In the genomic region with DNA sequence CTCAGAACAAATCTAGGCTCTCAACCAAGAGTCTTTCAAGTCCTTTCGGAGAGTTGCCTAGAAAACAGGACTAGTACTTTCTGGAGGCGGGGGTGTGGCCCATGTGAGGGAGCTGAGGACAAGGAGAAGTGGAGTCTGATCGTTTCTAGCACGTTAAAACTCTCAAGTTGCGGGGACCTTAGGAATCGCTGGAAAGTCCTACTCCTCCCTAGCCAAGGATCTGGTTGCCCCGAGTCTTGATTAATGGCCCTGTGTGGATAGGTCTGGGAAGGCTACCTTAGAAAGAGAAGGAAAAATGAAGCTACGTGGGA, we compare ENCODE assay signal across 8 mouse cellular contexts. TPM values are rescaled to one million over a fixed set of nuclear protein-coding genes. Genes with fewer than 3 reads are reported as not detected.
A peak's percentile ranks its signal among the peaks of the same experiment; 100 is the strongest.
DNase-seq lines count a peak whose midpoint lies in the region; ATAC-seq and TF ChIP-seq lines count a peak whose summit lies in the region.

No protein-coding gene starts in this region.

- no peak overlapping the region for H3K4me2 ChIP-seq in forebrain, embryonic 16.5 days (ENCODE audit: low read length)
- peak overlapping the region; percentile 72; the same call in 1 of the 2 replicates for H3K4me2 ChIP-seq in liver, embryonic 15.5 days

- H3K27me3 ChIP-seq in forebrain, embryonic 10.5 days (ENCODE audit: poor library complexity, severe bottlenecking): peaks cover 99% of the 10 kb centered on the region
- peaks cover 75% of the 10 kb centered on the region for H3K27me3 ChIP-seq in forebrain, embryonic 16.5 days (replicated peaks; ENCODE audit: control insufficient read depth, insufficient read depth, low read length)
- no peaks in the 10 kb centered on the region; a peak in 1 of 4 replicates for H3K27me3 ChIP-seq in MEL (ENCODE audit: control insufficient read depth in 1 of 2, insufficient read depth in 2 of 2, low read length in 2 of 2)
- peaks cover 100% of the 10 kb centered on the region for H3K27me3 ChIP-seq in liver, embryonic 15.5 days

- no peak for DNase-seq in forebrain, embryonic 10.5 days (ENCODE audit: extremely low spot score, low spot score)
- peak; percentile 76 for DNase-seq in MEL (ENCODE audit: low read depth, low spot score)
- DNase-seq in heart, postnatal 4 days: peak; percentile 58
- DNase-seq in right cerebral cortex, postnatal 10 days (ENCODE audit: low spot score in 2 of 2): no peak
- DNase-seq in cerebellum, adult 9-11 months: no peak

- TF ChIP-seq RAD21 in MEL (IDR thresholded peaks at IDR 0.05; ENCODE audit: low read depth, low read length): no peak

- no peak for TF ChIP-seq EP300 in MEL (IDR thresholded peaks at IDR 0.05; ENCODE audit: low read depth in 1 of 2, low read length in 2 of 2)

- no peak for ATAC-seq in forebrain, embryonic 16.5 days
- ATAC-seq in liver, embryonic 15.5 days (ENCODE audit: insufficient read depth): no peak
- ATAC-seq in megakaryocyte-erythroid progenitor cell, adult 5-6 weeks (replicated peaks; ENCODE audit: low FRiP score, low TSS enrichment, poor library complexity, severe bottlenecking): no peak

- no peak overlapping the region for H3K9ac ChIP-seq in forebrain, embryonic 16.5 days (replicated peaks; ENCODE audit: low read depth, low read length)
- peak overlapping the region; percentile 61 for H3K9ac ChIP-seq in MEL (ENCODE audit: control insufficient read depth, low read depth, low read length, poor library complexity, severe bottlenecking)
- H3K9ac ChIP-seq in liver, embryonic 15.5 days: no peak overlapping the region

- no peak overlapping the region for H3K27ac ChIP-seq in forebrain, embryonic 10.5 days
- no peak overlapping the region for H3K27ac ChIP-seq in forebrain, embryonic 16.5 days (ENCODE audit: low read length)
- peak overlapping the region; percentile 75 for H3K27ac ChIP-seq in MEL (ENCODE audit: control insufficient read depth, low read depth, low read length)
- no peak overlapping the region for H3K27ac ChIP-seq in liver, embryonic 15.5 days (replicated peaks)

- 0 out of 2 replicates have a peak, but pooled peaks cover 7% of the 10 kb centered on the region for H3K36me3 ChIP-seq in forebrain, embryonic 10.5 days (replicated peaks)
- no peaks in the 10 kb centered on the region for H3K36me3 ChIP-seq in forebrain, embryonic 16.5 days (ENCODE audit: control insufficient read depth, insufficient read depth)
- peaks cover 0 to 2% of the 10 kb centered on the region in 2 experiments; a peak in 2 of 4 replicates for H3K36me3 ChIP-seq in MEL (ENCODE audit: control insufficient read depth in 1 of 2, insufficient read depth in 2 of 2, low read length in 2 of 2)
- no peaks in the 10 kb centered on the region for H3K36me3 ChIP-seq in liver, embryonic 15.5 days (replicated peaks)

- TF ChIP-seq CTCF in MEL (IDR thresholded peaks at IDR 0.05 in 2 of 3, conservative IDR thresholded peaks at IDR 0.05 in 1 of 3; ENCODE audit: control insufficient read depth in 1 of 3, insufficient read depth in 1 of 3, low read depth in 2 of 3, low read length in 3 of 3, poor library complexity in 1 of 3, severe bottlenecking in 1 of 3): no peak

- WGBS in forebrain, embryonic 10.5 days: 4% methylated on average over 8 of the region's 8 CpGs
- 4% methylated on average over 8 of the region's 8 CpGs for WGBS in forebrain, embryonic 16.5 days
- WGBS in liver, embryonic 15.5 days (ENCODE audit: insufficient replicate concordance): 3% methylated on average over 8 of the region's 8 CpGs

- H3K4me3 ChIP-seq in forebrain, embryonic 10.5 days: peak overlapping the region; percentile 54; the same call in 1 of the 2 replicates
- no peak overlapping the region for H3K4me3 ChIP-seq in forebrain, embryonic 16.5 days (replicated peaks; ENCODE audit: low read length)
- H3K4me3 ChIP-seq in MEL (ENCODE audit: control insufficient read depth in 1 of 2, insufficient read depth in 1 of 2, low read depth in 2 of 2, low read length in 2 of 2): peak overlapping the region; percentile 48 to 53
- H3K4me3 ChIP-seq in liver, embryonic 15.5 days (replicated peaks): peak overlapping the region; percentile 54; the same call in 1 of the 2 replicates

- H3K4me1 ChIP-seq in forebrain, embryonic 10.5 days: peaks cover 71% of the 10 kb centered on the region
- H3K4me1 ChIP-seq in forebrain, embryonic 16.5 days (replicated peaks; ENCODE audit: control insufficient read depth, insufficient read depth, low read length): peaks cover 49% of the 10 kb centered on the region
- peaks cover 0 to 16% of the 10 kb centered on the region in 2 experiments; a peak in 2 of 4 replicates for H3K4me1 ChIP-seq in MEL (ENCODE audit: control insufficient read depth in 1 of 2, insufficient read depth in 2 of 2, low read length in 2 of 2)
- H3K4me1 ChIP-seq in liver, embryonic 15.5 days (replicated peaks): peaks cover 53% of the 10 kb centered on the region

- H3K9me3 ChIP-seq in forebrain, embryonic 10.5 days: no peaks in the 10 kb centered on the region
- no peaks in the 10 kb centered on the region for H3K9me3 ChIP-seq in forebrain, embryonic 16.5 days (ENCODE audit: control insufficient read depth, low read length)
- no peaks in the 10 kb centered on the region for H3K9me3 ChIP-seq in MEL (replicated peaks; ENCODE audit: insufficient read depth, low read length)
- no peaks in the 10 kb centered on the region for H3K9me3 ChIP-seq in liver, embryonic 15.5 days (replicated peaks)

- peaks cover 7% of the 10 kb centered on the region; the same call in 1 of the 2 replicates for H3K79me2 ChIP-seq in MEL (ENCODE audit: control insufficient read depth, insufficient read depth, low read length, poor library complexity)

- no peak for TF ChIP-seq POLR2A in MEL (IDR thresholded peaks at IDR 0.05; ENCODE audit: control insufficient read depth in 1 of 2, insufficient read depth in 1 of 2, low read depth in 1 of 2, low read length in 2 of 2, poor library complexity in 1 of 2)

TF ChIP-seq in MEL, 35 proteins besides CTCF, POLR2A, EP300 and RAD21:
- TF ChIP-seq MXI1 (IDR thresholded peaks at IDR 0.05; ENCODE audit: low read depth, low read length) (peak; percentile 63), TCF12 (IDR thresholded peaks at IDR 0.05; ENCODE audit: low read depth, low read length) (no peak), CHD1 (IDR thresholded peaks at IDR 0.05; ENCODE audit: low read depth, low read length) (no peak), MAX (IDR thresholded peaks at IDR 0.05; ENCODE audit: low read length) (no peak), TBP (IDR thresholded peaks at IDR 0.05; ENCODE audit: low read depth, low read length) (0 out of 2 replicates have a peak, but pooled peaks have one; percentile 8), JUND (IDR thresholded peaks at IDR 0.05; ENCODE audit: low read depth, low read length) (no peak)
TF ChIP-seq in MEL: peak in this region for 2.

RNA-seq across cellular contexts. Expression of gene Ltbp4, which starts 6.0 kb away (rescaled TPM):
- polyA plus RNA-seq in forebrain, embryonic 10.5 days (2016; fragmentation: Nextera tagmentation; extraction: Ambion mirVana): 8.5 and 11.1 TPM in 2 replicates
- 13.3 and 18.2 TPM in 2 replicates for polyA plus RNA-seq in forebrain, embryonic 16.5 days (2015; fragmentation: Nextera tagmentation; extraction: Ambion mirVana)
- total RNA-seq in MEL (2012; rRNA removed): 2.2 and 2.9 TPM in 2 replicates
- polyA plus RNA-seq in MEL (2012; ENCODE audit: insufficient read depth in 1 of 2, insufficient read length in 2 of 2, low read depth in 1 of 2, low replicate concordance in 2 of 2, missing spikeins in 1 of 2): 10 to 100 TPM in 1 of 2 experiments, not detected in 1; 14.2 TPM
- total RNA-seq in heart, postnatal 4 days (2021): 100 to 1,000 TPM; 238 to 255 TPM
- 4.6 and 7.8 TPM in 2 replicates for polyA plus RNA-seq in liver, embryonic 15.5 days (2015; fragmentation: Nextera tagmentation; extraction: Ambion mirVana)
- total RNA-seq in megakaryocyte-erythroid progenitor cell, adult 5-6 weeks (2014; fragmentation: Nextera tagmentation): 0.39 TPM in 1 of 2 replicates, not detected in the other
- 0.05 and 1.4 TPM in 2 replicates for total RNA-seq in megakaryocyte-erythroid progenitor cell, adult 5-6 weeks (2017)

RNA-seq across cellular contexts. Expression of gene Shkbp1, which starts 24.3 kb away (rescaled TPM):
- 62.4 and 67.7 TPM in 2 replicates for polyA plus RNA-seq in forebrain, embryonic 10.5 days (2016; fragmentation: Nextera tagmentation; extraction: Ambion mirVana)
- polyA plus RNA-seq in forebrain, embryonic 16.5 days (2015; fragmentation: Nextera tagmentation; extraction: Ambion mirVana): 88.1 and 95.5 TPM in 2 replicates
- total RNA-seq in MEL (2012; rRNA removed): 24.2 and 25.4 TPM in 2 replicates
- polyA plus RNA-seq in MEL (2012; ENCODE audit: insufficient read depth in 1 of 2, insufficient read length in 2 of 2, low read depth in 1 of 2, low replicate concordance in 2 of 2, missing spikeins in 1 of 2): 10 to 100 TPM in 1 of 2 experiments, not detected in 1; 77.0 TPM
- 10 to 100 TPM; 18.4 to 19.8 TPM for total RNA-seq in heart, postnatal 4 days (2021)
- polyA plus RNA-seq in liver, embryonic 15.5 days (2015; fragmentation: Nextera tagmentation; extraction: Ambion mirVana): 16.4 and 18.6 TPM in 2 replicates
- 39.2 and 72.7 TPM in 2 replicates for total RNA-seq in megakaryocyte-erythroid progenitor cell, adult 5-6 weeks (2014; fragmentation: Nextera tagmentation)
- total RNA-seq in megakaryocyte-erythroid progenitor cell, adult 5-6 weeks (2017): 20.6 and 35.1 TPM in 2 replicates

RNA-seq across cellular contexts. Expression of gene Gm20479, which starts 25.7 kb away (rescaled TPM):
- 1.4 TPM in 1 of 2 replicates, not detected in the other for polyA plus RNA-seq in forebrain, embryonic 10.5 days (2016; fragmentation: Nextera tagmentation; extraction: Ambion mirVana)
- not detected in 2 replicates for polyA plus RNA-seq in forebrain, embryonic 16.5 days (2015; fragmentation: Nextera tagmentation; extraction: Ambion mirVana)
- 0.42 TPM in 1 of 2 replicates, not detected in the other for total RNA-seq in MEL (2012; rRNA removed)
- 1 to 10 TPM in 1 of 2 experiments, not detected in 1; 2.7 TPM for polyA plus RNA-seq in MEL (2012; ENCODE audit: insufficient read depth in 1 of 2, insufficient read length in 2 of 2, low read depth in 1 of 2, low replicate concordance in 2 of 2, missing spikeins in 1 of 2)
- 1 to 10 TPM in 1 of 2 experiments, not detected in 1; 3.7 TPM for total RNA-seq in heart, postnatal 4 days (2021)
- 0.28 TPM in 1 of 2 replicates, not detected in the other for polyA plus RNA-seq in liver, embryonic 15.5 days (2015; fragmentation: Nextera tagmentation; extraction: Ambion mirVana)
- not detected in 2 replicates for total RNA-seq in megakaryocyte-erythroid progenitor cell, adult 5-6 weeks (2014; fragmentation: Nextera tagmentation)
- not detected in 2 replicates for total RNA-seq in megakaryocyte-erythroid progenitor cell, adult 5-6 weeks (2017)

Comparison
In these comparisons a context has a peak if more than half of its experiments do, and no peak if none do; other contexts are left out.
1. DNase-seq: peak in MEL (single experiment) and heart, postnatal 4 days (single experiment); none in forebrain, embryonic 10.5 days (single experiment), right cerebral cortex, postnatal 10 days (0 of 2) and cerebellum, adult 9-11 months (single experiment).